Comparison of ENCODE assay signal across 11 mouse cellular contexts in genomic region chr5:100569250-100569934, GRCm38 (mm10). TPM values are rescaled to one million over a fixed set of nuclear protein-coding genes. Genes with fewer than 3 reads are reported as not detected.
DNase-seq lines count a peak whose midpoint lies in the region; ATAC-seq lines count a peak whose summit lies in the region.
"Had no signal": no experiment of that assay in that cellular context is flagged by ENCODE, and none has a peak within 500 bp of the region (broad histone marks: within the 10 kb centered on the region; RNA-seq: fewer than 3 reads in every experiment).

No protein-coding gene starts in this region.

- ATAC-seq in kidney, embryonic 15.5 days (replicated peaks; ENCODE audit: low FRiP score) = no peak
- no peak for ATAC-seq in intestine, embryonic 15.5 days
- peak; percentile 14; the same call in 1 of the 2 replicates for ATAC-seq in monocyte, adult 5-6 weeks (replicated peaks; ENCODE audit: insufficient number of reproducible peaks, low FRiP score, low TSS enrichment, poor library complexity, severe bottlenecking)
- no peak for ATAC-seq in midbrain, embryonic 11.5 days (ENCODE audit: low FRiP score)
- ATAC-seq in midbrain, embryonic 13.5 days = no peak

- whole genome bisulfite sequencing in kidney, embryonic 15.5 days = 78% methylated on average over 18 of the region's 18 CpGs
- WGBS in intestine, embryonic 15.5 days = 73% methylated on average over 18 of the region's 18 CpGs
- WGBS in midbrain, embryonic 11.5 days = 76% methylated on average over 18 of the region's 18 CpGs
- WGBS in midbrain, embryonic 13.5 days = 81% methylated on average over 18 of the region's 18 CpGs

- no peaks in the 10 kb centered on the region for H3K9me3 ChIP-seq in kidney, embryonic 15.5 days (replicated peaks)
- no peaks in the 10 kb centered on the region for H3K9me3 ChIP-seq in intestine, embryonic 15.5 days
- no peaks in the 10 kb centered on the region for H3K9me3 ChIP-seq in midbrain, embryonic 11.5 days (ENCODE audit: control insufficient read depth, low read length)
- H3K9me3 ChIP-seq in midbrain, embryonic 13.5 days = no peaks in the 10 kb centered on the region
- H3K9me3 ChIP-seq: forebrain, embryonic 12.5 days had no signal

- no peak overlapping the region for H3K4me3 ChIP-seq in kidney, embryonic 15.5 days (replicated peaks)
- H3K4me3 ChIP-seq in intestine, embryonic 15.5 days (replicated peaks) = peak overlapping the region; percentile 27
- no peak overlapping the region for H3K4me3 ChIP-seq in midbrain, embryonic 11.5 days (ENCODE audit: low read depth, low read length)
- no peak overlapping the region for H3K4me3 ChIP-seq in midbrain, embryonic 13.5 days (replicated peaks)
- H3K4me3 ChIP-seq: forebrain, embryonic 12.5 days had no signal

- H3K36me3 ChIP-seq in kidney, embryonic 15.5 days = no peaks in the 10 kb centered on the region
- H3K36me3 ChIP-seq in intestine, embryonic 15.5 days = no peaks in the 10 kb centered on the region
- no peaks in the 10 kb centered on the region for H3K36me3 ChIP-seq in midbrain, embryonic 11.5 days (ENCODE audit: control insufficient read depth, insufficient read depth, low read length)
- no peaks in the 10 kb centered on the region for H3K36me3 ChIP-seq in midbrain, embryonic 13.5 days
- H3K36me3 ChIP-seq: forebrain, embryonic 12.5 days had no signal

- no peak overlapping the region for H3K9ac ChIP-seq in kidney, embryonic 15.5 days
- peak overlapping the region; percentile 34; the same call in 1 of the 2 replicates for H3K9ac ChIP-seq in intestine, embryonic 15.5 days
- no peak overlapping the region for H3K9ac ChIP-seq in midbrain, embryonic 11.5 days (ENCODE audit: low read length)
- H3K9ac ChIP-seq in midbrain, embryonic 13.5 days (replicated peaks) = no peak overlapping the region
- H3K9ac ChIP-seq: forebrain, embryonic 12.5 days had no signal

- intact Hi-C loops in gastrocnemius, postnatal 36 days (cut with DNase I) = no loop called here

- H3K27ac ChIP-seq in kidney, embryonic 15.5 days = no peak overlapping the region
- H3K27ac ChIP-seq in intestine, embryonic 15.5 days = peak overlapping the region; percentile 46; the same call in 1 of the 2 replicates
- no peak overlapping the region for H3K27ac ChIP-seq in midbrain, embryonic 11.5 days (ENCODE audit: low read depth, low read length)
- no peak overlapping the region for H3K27ac ChIP-seq in midbrain, embryonic 13.5 days
- H3K27ac ChIP-seq: forebrain, embryonic 12.5 days had no signal

- no peak for DNase-seq in kidney, adult 18-20 months
- DNase-seq in thymus, postnatal 25 days = peak; percentile 51
- no peak for DNase-seq in gastrocnemius, postnatal 36 days
- DNase-seq in midbrain, embryonic 11.5 days (ENCODE audit: low spot score, missing footprints) = no peak
- DNase-seq: adrenal gland, adult 2 months; kidney, postnatal 10 days had no signal

- peaks cover 47% of the 10 kb centered on the region for H3K4me1 ChIP-seq in kidney, embryonic 15.5 days
- 0 out of 2 replicates have a peak, but pooled peaks cover 8% of the 10 kb centered on the region for H3K4me1 ChIP-seq in intestine, embryonic 15.5 days (replicated peaks)
- H3K4me1 ChIP-seq in midbrain, embryonic 11.5 days (ENCODE audit: control insufficient read depth, insufficient read depth, low read length) = no peaks in the 10 kb centered on the region
- no peaks in the 10 kb centered on the region for H3K4me1 ChIP-seq in midbrain, embryonic 13.5 days (replicated peaks)
- H3K4me1 ChIP-seq: forebrain, embryonic 12.5 days had no signal

- no peaks in the 10 kb centered on the region for H3K27me3 ChIP-seq in kidney, embryonic 15.5 days
- no peaks in the 10 kb centered on the region for H3K27me3 ChIP-seq in intestine, embryonic 15.5 days (replicated peaks)
- H3K27me3 ChIP-seq in midbrain, embryonic 11.5 days (ENCODE audit: control insufficient read depth, insufficient read depth, low read length) = no peaks in the 10 kb centered on the region
- H3K27me3 ChIP-seq in midbrain, embryonic 13.5 days = no peaks in the 10 kb centered on the region
- H3K27me3 ChIP-seq: forebrain, embryonic 12.5 days had no signal

- H3K4me2 ChIP-seq in kidney, embryonic 15.5 days = 0 out of 2 replicates have a peak overlapping the region, but pooled peaks have one; percentile 48
- peak overlapping the region; percentile 54 for H3K4me2 ChIP-seq in intestine, embryonic 15.5 days (replicated peaks)
- H3K4me2 ChIP-seq in midbrain, embryonic 11.5 days = no peak overlapping the region
- no peak overlapping the region for H3K4me2 ChIP-seq in midbrain, embryonic 13.5 days (replicated peaks)
- H3K4me2 ChIP-seq: forebrain, embryonic 12.5 days had no signal

RNA-seq across cellular contexts. Expression of gene Plac8, which starts 2.7 kb away (rescaled TPM):
- 89.5 and 101 TPM in 2 replicates for polyA plus RNA-seq in kidney, embryonic 15.5 days (2015; fragmentation: Nextera tagmentation; extraction: Ambion mirVana)
- polyA plus RNA-seq in intestine, embryonic 15.5 days (2015; fragmentation: Nextera tagmentation; extraction: Ambion mirVana) = 349 and 408 TPM in 2 replicates
- 887 to 1,580 TPM (median 1,277 TPM) in 3 replicates for total RNA-seq in monocyte, adult 5-6 weeks (2017)
- total RNA-seq in gastrocnemius, postnatal 36 days (2021) = not detected
- polyA plus RNA-seq in midbrain, embryonic 11.5 days (2014; fragmentation: Nextera tagmentation; extraction: Ambion mirVana) = 1.4 and 1.7 TPM in 2 replicates
- polyA plus RNA-seq in midbrain, embryonic 13.5 days (2015; fragmentation: Nextera tagmentation; extraction: Ambion mirVana) = 0.48 TPM in 1 of 2 replicates, not detected in the other

RNA-seq across cellular contexts. Expression of gene Cops4, which starts 51.3 kb away (rescaled TPM):
- 192 and 194 TPM in 2 replicates for polyA plus RNA-seq in kidney, embryonic 15.5 days (2015; fragmentation: Nextera tagmentation; extraction: Ambion mirVana)
- 164 and 170 TPM in 2 replicates for polyA plus RNA-seq in intestine, embryonic 15.5 days (2015; fragmentation: Nextera tagmentation; extraction: Ambion mirVana)
- total RNA-seq in monocyte, adult 5-6 weeks (2017) = 71.7 to 79.2 TPM (median 74.8 TPM) in 3 replicates
- 100 to 1,000 TPM in 1 of 2 experiments, 10 to 100 TPM in 1; 87.1 to 102 TPM for total RNA-seq in gastrocnemius, postnatal 36 days (2021)
- polyA plus RNA-seq in midbrain, embryonic 11.5 days (2014; fragmentation: Nextera tagmentation; extraction: Ambion mirVana) = 242 and 251 TPM in 2 replicates
- 194 and 202 TPM in 2 replicates for polyA plus RNA-seq in midbrain, embryonic 13.5 days (2015; fragmentation: Nextera tagmentation; extraction: Ambion mirVana)

Comparison
In these comparisons a context has a peak if more than half of its experiments do, and no peak if none do; other contexts are left out.
1. H3K4me2 ChIP-seq: peak in kidney, embryonic 15.5 days (single experiment) and intestine, embryonic 15.5 days (single experiment); none in midbrain, embryonic 11.5 days (single experiment) and midbrain, embryonic 13.5 days (single experiment).
2. RNA of gene Plac8, which starts 2.7 kb away (polyA plus RNA-seq): 349 to 408 TPM in intestine, embryonic 15.5 days and 89.5 to 101 TPM in kidney, embryonic 15.5 days; 1.4 to 1.7 TPM in midbrain, embryonic 11.5 days and 0.48 TPM in midbrain, embryonic 13.5 days; every median in the first group is over 10 times any median in the second.